Mouse (Mus musculus) cerebral cortex, adult 2 months (tissue): ENCODE data around the gene Slfn1.

Experiments used
- WGBS: fragments of 180-500 bp; shearing (Covaris S2); methylation state at CpG from one replicate; pipeline ENCODE4 v1.1.7; 2018; 5-methylcytosine and 5-hydroxymethylcytosine counted together

Slfn1 gene

GRCm38 (mm10) chr11:83116597-83117227 lies at the start of gene Slfn1:
TSS of gene Slfn1 (plus strand) at chr11:83116849.
- WGBS = 91% methylated on average over 13 of the region's 13 CpGs

- WGBS = 85% methylated on average over 4 of the region's 4 CpGs
These were observed 48.5 kb upstream of the Slfn1 start for GRCm38 (mm10) chr11:83067982-83068694.

GRCm38 (mm10) chr11:83070321-83070970 lies 46.2 kb upstream of the Slfn1 start:
- WGBS = 84% methylated on average over 15 of the region's 15 CpGs

GRCm38 (mm10) chr11:83077714-83078422 lies 38.8 kb upstream of the Slfn1 start:
- WGBS = 70% methylated on average over 3 of the region's 3 CpGs

- 83% methylated on average over 5 of the region's 5 CpGs for WGBS
These were observed 38.1 kb upstream of the Slfn1 start for GRCm38 (mm10) chr11:83078423-83079140.

- WGBS = 86% methylated on average over 9 of the region's 9 CpGs
These were observed 37.0 kb upstream of the Slfn1 start for GRCm38 (mm10) chr11:83079487-83080199.

GRCm38 (mm10) chr11:83082741-83083473 lies 33.7 kb upstream of the Slfn1 start:
- WGBS = 73% methylated on average over 7 of the region's 7 CpGs

- whole genome bisulfite sequencing = 83% methylated on average over 2 of the region's 2 CpGs
These were observed 32.5 kb upstream of the Slfn1 start for GRCm38 (mm10) chr11:83084161-83084560.

GRCm38 (mm10) chr11:83084761-83085160 lies 31.9 kb upstream of the Slfn1 start:
- 90% methylated on average over 10 of the region's 10 CpGs for WGBS

GRCm38 (mm10) chr11:83115138-83115537 lies 1.5 kb upstream of the Slfn1 start:
- whole genome bisulfite sequencing = 41% methylated on average over 2 of the region's 2 CpGs

- 51% methylated on average over 3 of the region's 3 CpGs for WGBS
These were observed 1.4 kb downstream of the Slfn1 start for GRCm38 (mm10) chr11:83118056-83118455.

GRCm38 (mm10) chr11:83121131-83121685 lies 4.6 kb downstream of the Slfn1 start:
- WGBS = 89% methylated on average over 3 of the region's 3 CpGs

GRCm38 (mm10) chr11:83123198-83123597 lies 6.5 kb downstream of the Slfn1 start:
- WGBS = 75% methylated on average over 4 of the region's 4 CpGs

- WGBS = 82% methylated on average over 2 of the region's 2 CpGs
These were observed 8.3 kb downstream of the Slfn1 start for GRCm38 (mm10) chr11:83124906-83125305.

- WGBS = 100% methylated on average over 1 of the region's 1 CpGs
These were observed 9.0 kb downstream of the Slfn1 start for GRCm38 (mm10) chr11:83125633-83126032.

GRCm38 (mm10) chr11:83137253-83137652 lies 20.6 kb downstream of the Slfn1 start:
- 86% methylated on average over 1 of the region's 2 CpGs for WGBS

- no CpG with 5 or more reads among the region's 1 CpGs for WGBS
These were observed 32.3 kb downstream of the Slfn1 start for GRCm38 (mm10) chr11:83148939-83149338.
